Mouse (Mus musculus): ENCODE results near the gene Rnf24.
"Not testable (repeated sequence)": the region's sequence is repeated elsewhere in the genome, so short reads cannot be mapped to it uniquely, and the experiment has no call there.

Gene Rnf24

GRCm38 (mm10) chr2:131344449-131344848 is 8.2 kb downstream of the Rnf24 start:
- DNase-seq (ENCODE audit: extremely low spot score, low spot score), result no peak

GRCm38 (mm10) chr2:131337602-131338001 is 15.1 kb downstream of the Rnf24 start:
- DNase-seq (ENCODE audit: extremely low spot score, low spot score), result no peak

GRCm38 (mm10) chr2:131330548-131330947 is 22.1 kb downstream of the Rnf24 start:
- no peak for DNase-seq (ENCODE audit: extremely low spot score, low spot score)

- DNase-seq (ENCODE audit: extremely low spot score, low spot score), result no peak
Observed at GRCm38 (mm10) chr2:131328981-131329380, 23.7 kb downstream of the Rnf24 start.

GRCm38 (mm10) chr2:131326044-131326443 is 26.6 kb downstream of the Rnf24 start:
- no peak for DNase-seq (ENCODE audit: extremely low spot score, low spot score)

- no peak for DNase-seq (ENCODE audit: extremely low spot score, low spot score)
Observed at GRCm38 (mm10) chr2:131323675-131324074, 29.0 kb downstream of the Rnf24 start.

GRCm38 (mm10) chr2:131321192-131321591 is 31.5 kb downstream of the Rnf24 start:
- not testable (repeated sequence) for DNase-seq (ENCODE audit: extremely low spot score, low spot score)

- no peak for DNase-seq (ENCODE audit: extremely low spot score, low spot score)
Observed at GRCm38 (mm10) chr2:131319401-131319800, 33.3 kb downstream of the Rnf24 start.

GRCm38 (mm10) chr2:131316167-131316566 is 36.5 kb downstream of the Rnf24 start:
- no peak for DNase-seq (ENCODE audit: extremely low spot score, low spot score)

GRCm38 (mm10) chr2:131309296-131309695 is 43.4 kb downstream of the Rnf24 start:
- no peak for DNase-seq (ENCODE audit: extremely low spot score, low spot score)

GRCm38 (mm10) chr2:131307822-131308221 is 44.9 kb downstream of the Rnf24 start:
- no peak for DNase-seq (ENCODE audit: extremely low spot score, low spot score)

- DNase-seq (ENCODE audit: extremely low spot score, low spot score), result no peak
Observed at GRCm38 (mm10) chr2:131307391-131307790, 45.3 kb downstream of the Rnf24 start.

GRCm38 (mm10) chr2:131305226-131305625 is 47.5 kb downstream of the Rnf24 start:
- not testable (repeated sequence) for DNase-seq (ENCODE audit: extremely low spot score, low spot score)

GRCm38 (mm10) chr2:131304497-131304896 is 48.2 kb downstream of the Rnf24 start:
- DNase-seq (ENCODE audit: extremely low spot score, low spot score), result no peak

- DNase-seq (ENCODE audit: extremely low spot score, low spot score), result no peak
Observed at GRCm38 (mm10) chr2:131301635-131302034, 51.1 kb downstream of the Rnf24 start.

- DNase-seq (ENCODE audit: extremely low spot score, low spot score), result no peak
Observed at GRCm38 (mm10) chr2:131300485-131300884, 52.2 kb downstream of the Rnf24 start.

- not testable (repeated sequence) for DNase-seq (ENCODE audit: extremely low spot score, low spot score)
Observed at GRCm38 (mm10) chr2:131298674-131299073, 54.0 kb downstream of the Rnf24 start.

- DNase-seq (ENCODE audit: extremely low spot score, low spot score), result no peak
Observed at GRCm38 (mm10) chr2:131296746-131297261, 55.9 kb downstream of the Rnf24 start.

- no peak for DNase-seq (ENCODE audit: extremely low spot score, low spot score)
Observed at GRCm38 (mm10) chr2:131290669-131291068, 62.0 kb downstream of the Rnf24 start.

- no peak for DNase-seq (ENCODE audit: extremely low spot score, low spot score)
Observed at GRCm38 (mm10) chr2:131286276-131286675, 66.4 kb downstream of the Rnf24 start.

- no peak for DNase-seq (ENCODE audit: extremely low spot score, low spot score)
Observed at GRCm38 (mm10) chr2:131281596-131281995, 71.1 kb downstream of the Rnf24 start.

GRCm38 (mm10) chr2:131276722-131277121 is 76.0 kb downstream of the Rnf24 start:
- DNase-seq (ENCODE audit: extremely low spot score, low spot score), result no peak

- DNase-seq (ENCODE audit: extremely low spot score, low spot score), result no peak
Observed at GRCm38 (mm10) chr2:131275493-131275892, 77.2 kb downstream of the Rnf24 start.

- no peak for DNase-seq (ENCODE audit: extremely low spot score, low spot score)
Observed at GRCm38 (mm10) chr2:131265056-131265455, 87.6 kb downstream of the Rnf24 start.
